Mouse (Mus musculus) liver, postnatal 0 days (tissue): ENCODE measurements around the gene Nfatc3.

Experiments used
- CTCF ChIP-seq: sonication (generic); IDR thresholded peaks from 2 replicates; pipeline ENCODE4 v1.5.1; 2016; ENCODE audit warnings: antibody characterized with exemption, low read depth
- EP300 ChIP-seq: IDR thresholded peaks from 2 replicates; pipeline ENCODE4 v1.6.1; 2016; ENCODE audit warnings: antibody characterized with exemption, low read depth, mild to moderate bottlenecking

DNA sequence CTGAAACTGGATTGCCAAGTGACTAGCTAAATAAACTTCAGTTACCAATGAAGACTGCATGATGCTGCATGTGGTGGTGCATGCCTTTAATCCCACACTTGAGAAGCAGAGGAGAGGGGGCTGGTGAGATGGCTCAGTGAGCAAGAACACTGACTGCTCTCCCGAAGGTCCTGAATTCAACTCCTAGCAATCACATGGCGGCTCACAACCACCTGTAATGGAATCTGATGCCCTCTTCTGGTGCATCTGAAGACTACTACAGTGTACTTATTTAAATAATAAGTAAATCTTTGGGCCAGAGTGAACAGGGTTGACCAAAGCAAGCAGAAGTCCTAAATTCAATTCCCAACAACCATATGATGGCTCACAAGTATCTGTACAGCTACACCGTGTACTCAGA lies 64.8 kb downstream of the Nfatc3 start:
- TF ChIP-seq CTCF, result peak; percentile 8; the same call in 1 of the 2 replicates
- TF ChIP-seq EP300, result no peak
